Mouse (Mus musculus) sigmoid colon, adult 10 weeks (tissue): ENCODE results near the gene Aldh1l1. TPM values are rescaled to one million over a fixed set of nuclear protein-coding genes. Genes with fewer than 3 reads are reported as not detected.

Experiments
- polyA plus RNA-seq: library from polyadenylated mRNA; stranded (reverse); fragments of 350-450 nt; fragmentation: Illumina TruSeq; extraction: RNeasy Lipid Tissue Mini Kit (QIAGEN cat#74804); gene quantifications from one replicate; pipeline ENCODE4 v1.2.3, GENCODE M21; 2014; ENCODE audit warnings: low read depth, low replicate concordance

The Aldh1l1 gene
- 8.2 TPM for polyA plus RNA-seq

DNA sequence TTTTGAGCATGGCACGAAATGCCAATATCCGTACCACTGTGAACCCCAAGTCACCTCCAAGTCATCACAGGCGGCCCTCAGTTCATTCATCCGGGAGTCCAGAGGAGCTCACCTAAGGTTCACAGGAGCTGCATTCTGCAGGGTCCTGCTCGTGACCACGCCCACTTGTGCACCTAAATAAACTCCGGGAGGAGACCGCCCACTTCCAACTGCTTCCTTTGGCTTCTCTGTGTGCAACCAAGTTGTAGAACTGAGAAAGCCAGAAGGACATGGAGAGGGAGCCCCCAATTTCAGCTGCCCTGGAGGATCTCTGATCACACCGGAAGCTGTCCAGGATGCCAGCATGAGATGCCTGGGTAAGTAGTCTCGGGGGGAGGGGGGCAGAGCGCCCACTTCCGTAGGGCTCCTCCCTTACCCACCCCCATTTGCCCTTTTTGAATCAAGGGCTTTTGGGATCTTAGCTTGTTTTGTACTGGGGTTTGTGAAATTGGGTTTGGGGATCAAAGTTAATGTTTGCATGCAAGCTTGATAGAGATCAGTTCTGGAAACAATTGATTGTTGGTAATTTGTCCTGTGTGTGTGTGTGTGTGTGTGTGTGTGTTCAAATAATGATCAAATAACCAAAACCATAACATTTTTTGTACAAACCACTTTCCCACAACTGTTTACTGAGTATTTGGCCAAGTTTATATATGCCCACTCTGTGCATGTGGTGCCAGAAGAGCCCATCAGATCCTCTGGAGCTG lies at the start of gene Aldh1l1:
Gene Aldh1l1, plus strand, starts transcription at position 252 of the 746 bp plus-strand sequence.

DNA sequence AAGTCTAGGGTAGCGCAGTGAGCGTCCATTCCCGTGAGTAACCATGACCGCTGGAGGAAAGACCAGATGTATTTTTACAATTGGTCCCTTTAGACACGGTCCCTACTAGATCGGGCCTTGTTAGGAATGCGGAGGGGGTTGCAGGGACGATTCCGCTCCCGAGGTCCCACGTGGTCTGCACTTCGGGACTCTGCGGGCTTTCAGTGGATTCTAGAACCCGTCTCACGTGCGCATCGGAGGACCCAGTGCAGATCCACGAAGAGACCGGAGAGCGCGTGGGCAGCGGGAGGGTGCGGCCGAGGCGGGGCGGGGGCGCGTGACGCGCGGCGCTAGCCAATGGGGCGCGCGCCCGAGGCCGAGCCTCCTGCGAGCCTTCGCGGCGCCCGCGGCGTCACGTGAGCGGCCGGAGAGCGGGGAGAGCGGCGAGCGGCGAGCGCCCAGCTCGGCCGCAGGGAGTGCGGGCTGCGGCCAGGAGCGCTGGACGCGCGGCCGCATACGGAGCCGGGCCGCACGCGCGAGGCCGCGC lies 24.0 kb upstream of the Aldh1l1 start, which contains the start of gene Klf15:
Gene Klf15, plus strand, starts transcription at position 396 of the 526 bp plus-strand sequence.

DNA sequence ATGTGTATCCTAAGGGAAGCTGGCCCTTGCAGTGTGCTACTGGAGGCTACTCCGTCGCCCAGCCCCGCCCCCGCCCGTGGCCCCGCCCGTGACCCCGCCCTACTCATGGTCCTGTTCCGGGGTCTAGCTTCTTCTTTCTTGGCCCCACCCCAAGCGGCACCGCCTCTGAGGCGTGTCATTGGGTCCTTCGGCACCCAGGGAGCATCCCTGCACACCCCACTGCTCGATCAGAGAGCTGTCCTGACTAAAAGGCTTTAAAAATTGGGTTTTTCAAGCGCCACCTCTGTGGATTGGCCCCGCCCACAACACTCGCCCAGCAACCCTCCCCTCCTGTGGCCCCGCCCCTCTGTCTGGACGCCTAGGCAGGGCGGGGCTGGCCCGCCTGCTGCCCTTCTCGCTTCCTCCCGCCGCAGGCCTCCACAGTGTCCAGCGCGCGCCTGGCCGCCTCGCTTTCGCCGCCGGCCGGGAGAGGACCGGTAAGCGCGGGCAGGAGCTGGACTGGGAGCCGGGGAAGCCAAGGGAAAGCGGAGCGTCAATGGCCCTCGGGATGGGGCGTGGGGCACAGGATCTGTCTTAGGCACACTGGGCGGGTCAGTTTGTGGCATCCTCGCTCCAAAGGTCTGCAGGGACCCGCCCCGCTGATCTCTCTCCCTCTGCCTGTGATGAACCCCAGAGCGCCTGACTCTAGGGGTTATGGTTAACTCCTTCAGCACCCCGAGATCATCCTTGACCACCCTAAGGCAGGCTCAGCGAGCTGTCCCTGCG lies 118.5 kb downstream of the Aldh1l1 start, which contains the start of gene Slc41a3:
Gene Slc41a3, plus strand, starts transcription at position 193 of the 765 bp plus-strand sequence.

Other genes with a start within 250 kb of the Aldh1l1 start
- not detected for gene Vmn1r54, start 240.1 kb upstream of the Aldh1l1 start, polyA plus RNA-seq
- gene BC048671, start 185.2 kb upstream of the Aldh1l1 start, polyA plus RNA-seq, result not detected
- gene Chst13, start 161.2 kb upstream of the Aldh1l1 start, polyA plus RNA-seq, result not detected
- gene Uroc1, start 153.1 kb upstream of the Aldh1l1 start, polyA plus RNA-seq, result not detected
- 10.2 TPM for gene Zxdc, start 116.9 kb upstream of the Aldh1l1 start, polyA plus RNA-seq
- gene Cfap100, start 57.6 kb upstream of the Aldh1l1 start, polyA plus RNA-seq, result not detected
- 0.98 TPM for gene Klf15, start 23.9 kb upstream of the Aldh1l1 start, polyA plus RNA-seq
- 0.19 TPM for gene Slc41a3, start 118.3 kb downstream of the Aldh1l1 start, polyA plus RNA-seq